Mouse (Mus musculus) liver (tissue): ENCODE measurements around the gene Nup62.
"Not testable (repeated sequence)": the region's sequence is repeated elsewhere in the genome, so short reads cannot be mapped to it uniquely, and the experiment has no call there.

Experiments used
- DNase-seq: peaks from one replicate; pipeline ENCODE4 v3.0.0-alpha.2; 2020; ENCODE audit warnings: mixed read lengths

Gene Nup62

DNA sequence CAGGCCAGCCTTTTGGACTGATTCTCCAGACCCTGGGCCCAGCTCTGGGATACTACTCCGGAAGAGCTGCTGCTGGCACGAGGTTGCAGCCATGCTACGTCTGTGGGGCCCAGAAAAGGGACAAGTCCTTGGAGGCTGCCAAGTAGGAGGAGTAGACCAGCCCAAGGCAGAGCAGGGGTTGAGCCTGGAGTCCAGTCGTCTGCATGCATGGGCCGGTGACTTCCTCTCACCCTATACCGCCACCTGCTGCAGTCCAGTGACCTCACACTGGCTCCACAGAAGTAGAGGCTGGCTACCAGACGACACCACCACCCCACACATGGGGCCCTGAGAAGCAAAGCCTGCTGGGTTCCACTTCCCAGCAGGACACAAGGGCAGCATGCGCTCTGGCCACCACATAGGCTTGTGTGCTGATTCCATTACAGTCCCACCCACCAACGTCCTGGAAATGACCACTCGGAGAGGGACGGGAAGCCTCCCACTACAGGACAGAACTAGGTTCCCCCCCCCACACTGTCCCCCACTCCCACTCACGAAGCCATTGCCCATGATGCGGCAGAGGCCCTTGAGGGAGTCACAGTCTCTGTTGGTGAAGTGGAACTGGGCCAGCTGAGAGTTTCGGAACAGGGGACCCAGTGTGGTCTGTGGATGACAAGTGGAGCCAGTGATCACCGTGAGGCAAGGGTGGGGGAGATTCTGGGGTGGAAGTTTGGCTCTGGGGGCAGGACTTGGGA lies 50.6 kb downstream of the Nup62 start:
- DNase-seq = peak; percentile 46

DNA sequence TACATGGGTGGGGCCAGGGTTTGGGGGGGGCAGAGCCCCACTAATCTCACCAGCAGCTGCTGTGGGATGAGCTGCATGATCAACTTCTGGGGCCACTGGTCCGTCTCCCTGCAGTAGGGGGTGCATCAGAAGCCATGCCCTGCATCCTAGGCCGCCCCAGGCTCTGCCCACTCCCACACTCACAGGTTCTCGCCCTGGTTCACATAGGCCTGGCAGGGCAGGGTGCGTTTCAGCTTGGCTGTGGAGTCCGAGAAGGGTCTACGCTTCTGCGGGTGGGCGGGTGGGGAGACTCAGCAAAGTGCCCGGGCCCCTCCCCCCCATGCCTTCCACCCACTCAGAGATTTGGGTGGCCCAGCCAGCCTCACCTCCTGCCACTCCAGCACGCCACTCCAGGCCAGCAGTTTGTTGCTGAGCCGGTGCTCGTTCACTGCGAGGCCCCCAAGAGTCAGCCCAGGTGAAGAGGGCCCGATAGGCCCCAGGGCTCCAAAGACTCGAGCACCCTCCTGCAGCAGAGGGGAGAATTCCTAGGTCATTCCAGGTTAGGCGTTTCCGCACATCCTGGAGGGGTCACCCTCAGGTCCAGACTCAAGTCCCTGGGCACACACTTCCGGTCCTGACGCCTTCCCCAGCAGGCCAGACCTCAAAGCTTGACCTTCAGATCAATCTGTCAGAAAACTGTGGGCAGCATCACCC lies 51.3 kb downstream of the Nup62 start:
- no peak for DNase-seq

DNA sequence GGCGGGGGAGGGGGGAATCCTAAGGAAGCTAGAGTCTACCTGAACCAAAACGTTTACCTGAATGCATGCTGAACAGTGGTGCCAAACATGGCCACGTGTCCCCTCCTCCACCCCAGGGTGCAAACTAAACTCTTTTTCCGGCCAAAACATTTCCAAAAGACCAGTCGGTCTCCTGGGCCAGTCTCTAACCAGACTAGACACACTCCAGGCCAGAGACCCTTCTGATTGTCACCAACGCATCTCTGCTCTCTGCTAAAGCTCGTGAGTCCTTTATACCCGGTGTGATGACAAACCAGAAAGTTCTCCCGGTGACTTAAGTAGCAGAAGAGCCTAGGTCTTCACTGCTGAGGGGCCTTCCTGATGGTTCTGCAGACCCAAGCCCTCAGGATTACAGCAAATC lies 51.9 kb downstream of the Nup62 start:
- no peak for DNase-seq

DNA sequence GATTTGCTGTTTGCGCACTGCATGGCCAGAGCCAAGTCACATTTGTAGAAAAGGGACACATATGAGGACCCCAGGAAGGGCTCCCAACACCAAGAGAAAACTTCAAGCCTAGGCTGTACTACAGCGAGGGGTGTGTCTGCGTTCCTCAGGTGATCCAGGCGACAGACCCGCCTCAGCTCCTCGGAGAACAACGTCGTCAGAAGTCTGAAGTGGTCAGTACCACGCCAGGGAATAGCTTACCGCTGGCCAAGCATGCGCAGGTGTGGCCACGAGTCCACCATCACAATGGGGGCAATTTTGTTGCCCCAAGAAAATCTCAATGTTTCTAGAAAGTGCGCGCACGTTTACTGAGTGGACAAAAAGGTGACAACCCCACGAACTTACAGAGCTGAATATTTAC lies 52.6 kb downstream of the Nup62 start:
- DNase-seq = no peak

DNA sequence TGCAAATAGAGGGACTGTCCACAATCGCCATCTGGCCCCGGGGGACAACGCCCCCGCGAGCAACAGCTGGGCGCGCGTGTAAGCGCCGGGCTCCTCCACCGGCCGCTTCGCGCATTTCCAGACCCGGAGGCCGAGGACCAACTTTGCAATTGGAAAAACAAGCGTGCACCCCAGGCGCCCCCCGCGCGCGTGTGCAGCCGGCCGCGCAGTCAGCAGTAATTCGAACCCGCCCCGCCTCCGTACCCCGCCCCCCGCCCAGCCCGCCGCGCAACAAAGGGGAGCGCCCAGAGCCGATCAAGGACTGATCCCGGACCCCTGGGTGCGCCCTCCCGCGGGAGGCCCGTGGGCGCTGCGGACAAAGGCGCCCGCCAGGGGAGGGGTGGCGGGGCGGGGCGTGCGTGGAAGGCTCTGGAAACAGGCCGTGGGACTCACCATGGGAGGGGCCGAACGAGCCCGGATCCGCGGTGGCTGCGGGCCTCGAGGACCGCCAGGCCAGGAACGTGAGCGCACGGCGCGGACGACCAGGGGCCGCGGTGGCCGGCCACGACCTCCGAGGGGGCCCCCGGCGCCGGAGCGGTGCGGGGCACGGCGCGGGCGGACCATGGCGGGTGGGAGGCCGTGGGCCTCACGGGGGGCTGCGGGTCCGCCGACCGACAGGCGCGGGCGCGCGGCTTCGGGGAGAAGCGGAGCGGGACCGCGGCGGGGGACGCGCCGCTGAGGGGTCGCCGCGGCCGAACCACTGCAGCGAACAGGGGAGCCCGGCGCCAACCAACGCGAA lies 53.2 kb downstream of the Nup62 start:
- DNase-seq = peak; percentile 74

DNA sequence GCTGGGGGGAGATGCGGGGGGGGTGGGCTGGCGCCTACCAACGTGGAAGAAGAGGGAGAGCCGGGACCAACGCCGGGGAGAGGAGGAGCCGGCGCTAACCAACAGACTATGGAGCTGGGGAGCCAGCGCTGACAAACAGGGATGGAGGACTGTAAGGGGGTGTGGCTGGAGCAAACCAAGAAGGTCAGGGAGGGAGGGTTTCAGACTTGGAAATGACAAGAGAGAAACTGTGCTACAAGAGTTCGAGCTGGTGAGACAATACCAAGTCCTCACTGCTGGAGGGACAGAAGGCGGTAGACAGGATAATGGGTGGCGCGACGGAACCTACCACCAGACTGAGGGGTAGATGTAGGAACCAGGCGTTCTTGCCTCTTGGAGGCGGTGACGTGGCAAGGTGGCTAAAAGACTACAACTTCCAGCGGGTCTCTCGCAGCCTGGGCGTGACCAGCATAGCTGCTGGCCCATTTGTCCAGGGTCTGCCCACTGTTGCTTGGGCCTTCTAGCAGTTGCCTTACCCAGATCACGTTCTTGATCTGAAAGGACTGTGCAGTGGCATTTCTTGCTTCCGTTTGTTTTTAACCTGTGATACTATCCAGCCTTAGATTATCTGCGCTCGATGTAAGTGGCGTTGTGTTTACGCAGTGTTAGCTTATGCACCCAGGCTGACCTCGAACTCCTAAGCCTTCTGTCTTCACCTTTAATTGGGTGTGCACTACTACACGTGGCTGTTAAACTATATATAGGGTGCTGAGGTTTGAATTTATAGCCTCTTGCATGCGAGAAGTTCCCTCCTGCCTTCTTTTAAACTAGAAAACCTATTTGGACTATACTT lies 54.0 kb downstream of the Nup62 start, which contains the start of gene Ptov1:
Ptov1 (minus strand) TSS at position 92 of the 832 bp plus-strand sequence.
- peak; percentile 88 for DNase-seq

DNA sequence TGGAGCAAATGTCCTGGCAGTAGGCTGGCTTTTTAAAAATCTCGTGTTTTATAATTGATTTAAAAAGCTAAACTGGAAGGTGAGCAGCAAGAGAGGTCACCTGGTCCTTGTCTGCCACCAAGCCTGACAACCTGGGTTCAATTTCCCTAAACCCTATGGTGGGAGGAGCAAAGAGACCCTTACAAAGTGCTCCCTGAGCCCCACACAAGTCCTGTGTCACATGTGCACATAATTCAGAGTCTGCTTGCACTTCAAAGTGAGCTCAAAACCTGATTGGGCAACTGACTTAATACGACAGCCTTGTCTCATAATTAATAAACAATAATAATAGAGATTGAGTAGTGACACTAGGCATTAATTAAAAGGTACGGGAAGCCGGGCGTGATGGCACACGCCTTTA lies 54.7 kb downstream of the Nup62 start:
- DNase-seq = no peak

GRCm38 (mm10) chr7:44871181-44871580 lies 55.3 kb downstream of the Nup62 start:
- no peak for DNase-seq

GRCm38 (mm10) chr7:44871774-44872173 lies 55.9 kb downstream of the Nup62 start:
- not testable (repeated sequence) for DNase-seq

GRCm38 (mm10) chr7:44877833-44878232 lies 61.9 kb downstream of the Nup62 start:
- no peak for DNase-seq
